Mouse (Mus musculus): ENCODE measurements around the gene Rab3c. TPM values are rescaled to one million over a fixed set of nuclear protein-coding genes. Genes with fewer than 3 reads are reported as not detected.
A peak's percentile ranks its signal among the peaks of the same experiment; 100 is the strongest.

Gene Rab3c
- polyA plus RNA-seq, 1 experiment from 2014 or later, result 0.56 TPM

GRCm38 (mm10) chr13:110067149-110067548 is 213.6 kb downstream of the Rab3c start:
- no peak overlapping the region for H3K9ac ChIP-seq (replicated peaks; ENCODE audit: low read length)
- H3K27ac ChIP-seq (ENCODE audit: low read length), result no peak overlapping the region
- no peaks in the 10 kb centered on the region for H3K4me1 ChIP-seq (ENCODE audit: insufficient read depth, low read length)
- H3K27me3 ChIP-seq (ENCODE audit: insufficient read depth, low read length), result no peaks in the 10 kb centered on the region
- no peaks in the 10 kb centered on the region for H3K36me3 ChIP-seq (ENCODE audit: insufficient read depth, low read length)
- no peak overlapping the region for H3K4me3 ChIP-seq (ENCODE audit: low read length)
- no peaks in the 10 kb centered on the region for H3K9me3 ChIP-seq (ENCODE audit: low read length)
- 69% methylated on average over 3 of the region's 3 CpGs for WGBS
- no peak for ATAC-seq (ENCODE audit: low FRiP score, low TSS enrichment)
- H3K4me2 ChIP-seq (replicated peaks; ENCODE audit: low read depth, low read length), result no peak overlapping the region

- Histone ChIP-seq H3K4me1 (ENCODE audit: insufficient read depth, low read length) (no peaks in the 10 kb centered on the region), H3K27ac (ENCODE audit: low read length) (no peak overlapping the region), H3K9ac (replicated peaks; ENCODE audit: low read length) (no peak overlapping the region), H3K4me2 (replicated peaks; ENCODE audit: low read depth, low read length) (no peak overlapping the region), H3K27me3 (ENCODE audit: insufficient read depth, low read length) (no peaks in the 10 kb centered on the region), H3K4me3 (ENCODE audit: low read length) (no peak overlapping the region), H3K9me3 (ENCODE audit: low read length) (no peaks in the 10 kb centered on the region), H3K36me3 (ENCODE audit: insufficient read depth, low read length) (no peaks in the 10 kb centered on the region)
- 80% methylated on average over 2 of the region's 2 CpGs for WGBS
- ATAC-seq (ENCODE audit: low FRiP score, low TSS enrichment), result no peak
Measured at GRCm38 (mm10) chr13:110066674-110067073, 214.1 kb downstream of the Rab3c start.

GRCm38 (mm10) chr13:110062835-110063411 is 217.9 kb downstream of the Rab3c start:
- Histone ChIP-seq H3K27me3 (ENCODE audit: insufficient read depth, low read length) (no peaks in the 10 kb centered on the region), H3K4me2 (replicated peaks; ENCODE audit: low read depth, low read length) (no peak overlapping the region; the same call in 1 of the 2 replicates), H3K36me3 (ENCODE audit: insufficient read depth, low read length) (no peaks in the 10 kb centered on the region), H3K9me3 (ENCODE audit: low read length) (no peaks in the 10 kb centered on the region), H3K9ac (replicated peaks; ENCODE audit: low read length) (no peak overlapping the region), H3K4me3 (ENCODE audit: low read length) (no peak overlapping the region), H3K27ac (ENCODE audit: low read length) (no peak overlapping the region), H3K4me1 (ENCODE audit: insufficient read depth, low read length) (no peaks in the 10 kb centered on the region)
- peak; percentile 88; the same call in 1 of the 2 replicates for ATAC-seq (ENCODE audit: low FRiP score, low TSS enrichment)
- 29% methylated on average over 9 of the region's 9 CpGs for WGBS

GRCm38 (mm10) chr13:110062288-110062687 is 218.5 kb downstream of the Rab3c start:
- no peak overlapping the region for H3K9ac ChIP-seq (replicated peaks; ENCODE audit: low read length)
- H3K4me3 ChIP-seq (ENCODE audit: low read length), result no peak overlapping the region
- no peaks in the 10 kb centered on the region for H3K36me3 ChIP-seq (ENCODE audit: insufficient read depth, low read length)
- no peaks in the 10 kb centered on the region for H3K9me3 ChIP-seq (ENCODE audit: low read length)
- no peak overlapping the region for H3K27ac ChIP-seq (ENCODE audit: low read length)
- H3K27me3 ChIP-seq (ENCODE audit: insufficient read depth, low read length), result no peaks in the 10 kb centered on the region
- 63% methylated on average over 8 of the region's 8 CpGs for WGBS
- H3K4me1 ChIP-seq (ENCODE audit: insufficient read depth, low read length), result no peaks in the 10 kb centered on the region
- H3K4me2 ChIP-seq (replicated peaks; ENCODE audit: low read depth, low read length), result no peak overlapping the region
- ATAC-seq (ENCODE audit: low FRiP score, low TSS enrichment), result peak; percentile 42; the same call in 1 of the 2 replicates

- no peak overlapping the region for H3K27ac ChIP-seq (ENCODE audit: low read length)
- no peak overlapping the region for H3K4me2 ChIP-seq (replicated peaks; ENCODE audit: low read depth, low read length)
- 84% methylated on average over 8 of the region's 8 CpGs for WGBS
- ATAC-seq (ENCODE audit: low FRiP score, low TSS enrichment), result no peak
- no peaks in the 10 kb centered on the region for H3K9me3 ChIP-seq (ENCODE audit: low read length)
- no peak overlapping the region for H3K4me3 ChIP-seq (ENCODE audit: low read length)
- H3K9ac ChIP-seq (replicated peaks; ENCODE audit: low read length), result no peak overlapping the region
- H3K27me3 ChIP-seq (ENCODE audit: insufficient read depth, low read length), result no peaks in the 10 kb centered on the region
- H3K36me3 ChIP-seq (ENCODE audit: insufficient read depth, low read length), result no peaks in the 10 kb centered on the region
- no peaks in the 10 kb centered on the region for H3K4me1 ChIP-seq (ENCODE audit: insufficient read depth, low read length)
Measured at GRCm38 (mm10) chr13:110054538-110054937, 226.3 kb downstream of the Rab3c start.

GRCm38 (mm10) chr13:110048767-110049434 is 231.9 kb downstream of the Rab3c start:
- Histone ChIP-seq H3K4me3 (ENCODE audit: low read length) (no peak overlapping the region), H3K27ac (ENCODE audit: low read length) (no peak overlapping the region), H3K36me3 (ENCODE audit: insufficient read depth, low read length) (no peaks in the 10 kb centered on the region), H3K4me1 (ENCODE audit: insufficient read depth, low read length) (no peaks in the 10 kb centered on the region), H3K4me2 (replicated peaks; ENCODE audit: low read depth, low read length) (no peak overlapping the region), H3K9ac (replicated peaks; ENCODE audit: low read length) (no peak overlapping the region), H3K9me3 (ENCODE audit: low read length) (no peaks in the 10 kb centered on the region), H3K27me3 (ENCODE audit: insufficient read depth, low read length) (no peaks in the 10 kb centered on the region)
- ATAC-seq (ENCODE audit: low FRiP score, low TSS enrichment), result no peak
- 62% methylated on average over 5 of the region's 5 CpGs for WGBS

- H3K36me3 ChIP-seq (ENCODE audit: insufficient read depth, low read length), result no peaks in the 10 kb centered on the region
- 82% methylated on average over 4 of the region's 4 CpGs for WGBS
- H3K4me1 ChIP-seq (ENCODE audit: insufficient read depth, low read length), result no peaks in the 10 kb centered on the region
- H3K4me3 ChIP-seq (ENCODE audit: low read length), result no peak overlapping the region
- H3K9me3 ChIP-seq (ENCODE audit: low read length), result no peaks in the 10 kb centered on the region
- no peak overlapping the region for H3K27ac ChIP-seq (ENCODE audit: low read length)
- no peak overlapping the region for H3K9ac ChIP-seq (replicated peaks; ENCODE audit: low read length)
- ATAC-seq (ENCODE audit: low FRiP score, low TSS enrichment), result no peak
- no peaks in the 10 kb centered on the region for H3K27me3 ChIP-seq (ENCODE audit: insufficient read depth, low read length)
- H3K4me2 ChIP-seq (replicated peaks; ENCODE audit: low read depth, low read length), result no peak overlapping the region
Measured at GRCm38 (mm10) chr13:110044418-110044817, 236.4 kb downstream of the Rab3c start.

GRCm38 (mm10) chr13:110039779-110040498 is 240.9 kb downstream of the Rab3c start:
- ATAC-seq (ENCODE audit: low FRiP score, low TSS enrichment), result no peak
- H3K27ac ChIP-seq (ENCODE audit: low read length), result no peak overlapping the region
- no peaks in the 10 kb centered on the region for H3K27me3 ChIP-seq (ENCODE audit: insufficient read depth, low read length)
- no peak overlapping the region for H3K4me3 ChIP-seq (ENCODE audit: low read length)
- H3K36me3 ChIP-seq (ENCODE audit: insufficient read depth, low read length), result no peaks in the 10 kb centered on the region
- WGBS, result 89% methylated on average over 3 of the region's 3 CpGs
- H3K4me2 ChIP-seq (replicated peaks; ENCODE audit: low read depth, low read length), result no peak overlapping the region
- no peaks in the 10 kb centered on the region for H3K4me1 ChIP-seq (ENCODE audit: insufficient read depth, low read length)
- H3K9me3 ChIP-seq (ENCODE audit: low read length), result no peaks in the 10 kb centered on the region
- no peak overlapping the region for H3K9ac ChIP-seq (replicated peaks; ENCODE audit: low read length)

- no peak overlapping the region for H3K9ac ChIP-seq (replicated peaks; ENCODE audit: low read length)
- H3K9me3 ChIP-seq (ENCODE audit: low read length), result no peaks in the 10 kb centered on the region
- H3K27ac ChIP-seq (ENCODE audit: low read length), result no peak overlapping the region
- no peaks in the 10 kb centered on the region for H3K27me3 ChIP-seq (ENCODE audit: insufficient read depth, low read length)
- no peak overlapping the region for H3K4me3 ChIP-seq (ENCODE audit: low read length)
- WGBS, result 73% methylated on average over 9 of the region's 9 CpGs
- no peaks in the 10 kb centered on the region for H3K36me3 ChIP-seq (ENCODE audit: insufficient read depth, low read length)
- H3K4me2 ChIP-seq (replicated peaks; ENCODE audit: low read depth, low read length), result no peak overlapping the region
- no peak for ATAC-seq (ENCODE audit: low FRiP score, low TSS enrichment)
- H3K4me1 ChIP-seq (ENCODE audit: insufficient read depth, low read length), result no peaks in the 10 kb centered on the region
Measured at GRCm38 (mm10) chr13:110039170-110039569, 241.6 kb downstream of the Rab3c start.

GRCm38 (mm10) chr13:110038521-110038920 is 242.3 kb downstream of the Rab3c start:
- Histone ChIP-seq H3K27ac (ENCODE audit: low read length) (no peak overlapping the region), H3K4me1 (ENCODE audit: insufficient read depth, low read length) (no peaks in the 10 kb centered on the region), H3K9me3 (ENCODE audit: low read length) (no peaks in the 10 kb centered on the region), H3K9ac (replicated peaks; ENCODE audit: low read length) (no peak overlapping the region), H3K27me3 (ENCODE audit: insufficient read depth, low read length) (0 out of 2 replicates have a peak, but pooled peaks cover 2% of the 10 kb centered on the region), H3K36me3 (ENCODE audit: insufficient read depth, low read length) (no peaks in the 10 kb centered on the region), H3K4me3 (ENCODE audit: low read length) (no peak overlapping the region), H3K4me2 (replicated peaks; ENCODE audit: low read depth, low read length) (no peak overlapping the region)
- WGBS, result 86% methylated on average over 3 of the region's 3 CpGs
- no peak for ATAC-seq (ENCODE audit: low FRiP score, low TSS enrichment)
